Mouse (Mus musculus): ENCODE data around the gene Gse1.

GRCm38 (mm10) chr8:120411862-120412261 is 183.6 kb downstream of the Gse1 start:
- no peak for TF ChIP-seq ZNF384 (IDR thresholded peaks at IDR 0.05; ENCODE audit: low read depth, low read length)
- no peak for TF ChIP-seq CHD2 (IDR thresholded peaks at IDR 0.05; ENCODE audit: low read depth, low read length)
- TF ChIP-seq HCFC1 (IDR thresholded peaks at IDR 0.05; ENCODE audit: borderline replicate concordance, insufficient read depth, low read length), result no peak
- no peak for TF ChIP-seq ZC3H11A (IDR thresholded peaks at IDR 0.05; ENCODE audit: borderline replicate concordance, low read depth, low read length)
- TF ChIP-seq MAFK (IDR thresholded peaks at IDR 0.05; ENCODE audit: insufficient read depth, low read depth, low read length), result no peak
